Mouse (Mus musculus) G1E (cell line): ENCODE data around the gene Dync1i1.

Experiments
- CTCF ChIP-seq: IDR thresholded peaks from 2 replicates; pipeline ENCODE4 v1.5.1; 2012; ENCODE audit warnings: low read depth, low read length, inconsistent platforms, mixed read lengths
- GATA1 ChIP-seq: IDR thresholded peaks from 2 replicates; pipeline ENCODE4 v1.6.1; 2012; ENCODE audit warnings: borderline replicate concordance, low read length, inconsistent platforms, mixed read lengths

GRCm38 (mm10) chr6:6075940-6076447, 350.6 kb downstream of the Dync1i1 start:
- TF ChIP-seq GATA1 (no peak), CTCF (no peak)
